Mouse (Mus musculus) liver, embryonic 12.5 days (tissue): ENCODE results near the gene Ccr8. TPM values are rescaled to one million over a fixed set of nuclear protein-coding genes. Genes with fewer than 3 reads are reported as not detected.
A peak's percentile ranks its signal among the peaks of the same experiment; 100 is the strongest.

ENCODE experiments used
- ATAC-seq: fragments of 200-750 bp; cut with Nextera tagmentation; 2 replicates; pipeline ENCODE4 v1.8.0; 2017; ENCODE audit warnings: moderate number of reproducible peaks, mild to moderate bottlenecking, moderate library complexity
- H3K27ac ChIP-seq: fragments of 300-500 bp; sonication (generic); 2 replicates; pipeline ENCODE4 v1.5.1; 2016; ENCODE audit warnings: mild to moderate bottlenecking
- H3K27me3 ChIP-seq: fragments of 300-500 bp; sonication (generic); replicated peaks from 2 replicates; pipeline ENCODE4 v1.6.1; 2016; ENCODE audit warnings: mild to moderate bottlenecking, moderate library complexity
- H3K36me3 ChIP-seq: fragments of 300-500 bp; sonication (generic); 2 replicates; pipeline ENCODE4 v1.6.1; 2016; ENCODE audit warnings: mild to moderate bottlenecking, moderate library complexity
- H3K4me1 ChIP-seq: fragments of 300-500 bp; sonication (generic); 2 replicates; pipeline ENCODE4 v1.6.1; 2016
- H3K4me2 ChIP-seq: fragments of 300-500 bp; sonication (generic); 2 replicates; pipeline ENCODE4 v1.6.1; 2016; ENCODE audit warnings: mild to moderate bottlenecking, moderate library complexity
- H3K4me3 ChIP-seq: fragments of 300-500 bp; sonication (generic); 2 replicates; pipeline ENCODE4 v1.5.1; 2016; ENCODE audit warnings: mild to moderate bottlenecking, moderate library complexity
- H3K9ac ChIP-seq: fragments of 300-500 bp; sonication (generic); 2 replicates; pipeline ENCODE4 v1.6.1; 2016; ENCODE audit warnings: mild to moderate bottlenecking, moderate library complexity
- H3K9me3 ChIP-seq: fragments of 300-500 bp; sonication (generic); replicated peaks from 2 replicates; pipeline ENCODE4 v1.6.1; 2016; ENCODE audit warnings: mild to moderate bottlenecking, moderate library complexity
- WGBS: fragments of 180-500 bp; shearing (Covaris S2); methylation state at CpG from one replicate; pipeline ENCODE4 v1.1.7; 2016; ENCODE audit not compliant: insufficient replicate concordance; 5-methylcytosine and 5-hydroxymethylcytosine counted together
- polyA plus RNA-seq: library from polyadenylated mRNA; unstranded; fragments of >200 nt; fragmentation: Nextera tagmentation; extraction: Ambion mirVana; gene quantifications from 2 replicates; pipeline ENCODE4 v1.2.1, GENCODE M21; 2016

Gene Ccr8
- polyA plus RNA-seq, 1 experiment from 2014 or later: not detected

GRCm38 (mm10) chr9:120134529-120135160, 42.7 kb downstream of the Ccr8 start:
- Histone ChIP-seq H3K4me2 (no peak overlapping the region), H3K4me3 (no peak overlapping the region), H3K9ac (no peak overlapping the region), H3K27ac (peak overlapping the region; percentile 96), H3K27me3 (no peaks in the 10 kb centered on the region), H3K36me3 (peaks cover 33% of the 10 kb centered on the region), H3K4me1 (peaks cover 23% of the 10 kb centered on the region), H3K9me3 (no peaks in the 10 kb centered on the region)
- no peak for ATAC-seq
- 74% methylated on average over 13 of the region's 13 CpGs for WGBS

GRCm38 (mm10) chr9:120135454-120135853, 43.5 kb downstream of the Ccr8 start:
- Histone ChIP-seq H3K4me1 (peaks cover 16% of the 10 kb centered on the region), H3K4me2 (no peak overlapping the region), H3K27ac (no peak overlapping the region; the same call in 1 of the 2 replicates), H3K36me3 (peaks cover 25% of the 10 kb centered on the region), H3K9me3 (no peaks in the 10 kb centered on the region), H3K4me3 (no peak overlapping the region), H3K27me3 (no peaks in the 10 kb centered on the region), H3K9ac (no peak overlapping the region)
- ATAC-seq: no peak
- 85% methylated on average over 11 of the region's 11 CpGs for WGBS

GRCm38 (mm10) chr9:120140652-120141051, 48.7 kb downstream of the Ccr8 start:
- Histone ChIP-seq H3K36me3 (no peaks in the 10 kb centered on the region), H3K9me3 (no peaks in the 10 kb centered on the region), H3K4me3 (no peak overlapping the region), H3K27ac (no peak overlapping the region), H3K4me2 (no peak overlapping the region), H3K4me1 (no peaks in the 10 kb centered on the region), H3K9ac (no peak overlapping the region), H3K27me3 (peaks cover 21% of the 10 kb centered on the region)
- WGBS: 13% methylated on average over 4 of the region's 4 CpGs
- peak; percentile 57; the same call in 1 of the 2 replicates for ATAC-seq

- WGBS: 74% methylated on average over 13 of the region's 13 CpGs
- Histone ChIP-seq H3K36me3 (no peaks in the 10 kb centered on the region), H3K4me3 (no peak overlapping the region), H3K9me3 (no peaks in the 10 kb centered on the region), H3K27me3 (peaks cover 21% of the 10 kb centered on the region), H3K4me1 (no peaks in the 10 kb centered on the region), H3K4me2 (no peak overlapping the region), H3K27ac (no peak overlapping the region), H3K9ac (no peak overlapping the region)
- no peak for ATAC-seq
Observed at GRCm38 (mm10) chr9:120144474-120144873, 52.6 kb downstream of the Ccr8 start.

Other genes with a start within 250 kb of the Ccr8 start
- 32.9 and 33.7 TPM in 2 replicates for gene Wdr48, start 197.2 kb upstream of the Ccr8 start, polyA plus RNA-seq
- 14.9 and 15.9 TPM in 2 replicates for gene Gorasp1, start 154.5 kb upstream of the Ccr8 start, polyA plus RNA-seq
- gene Ttc21a, start 154.5 kb upstream of the Ccr8 start, polyA plus RNA-seq: 0.06 and 0.07 TPM in 2 replicates
- gene Csrnp1, start 107.5 kb upstream of the Ccr8 start, polyA plus RNA-seq: 1.5 and 1.9 TPM in 2 replicates
- 0.02 and 0.07 TPM in 2 replicates for gene Xirp1, start 68.5 kb upstream of the Ccr8 start, polyA plus RNA-seq
- 5.4 and 6.0 TPM in 2 replicates for gene Cx3cr1, start 22.2 kb upstream of the Ccr8 start, polyA plus RNA-seq
- 142 and 144 TPM in 2 replicates for gene Slc25a38, start 18.3 kb downstream of the Ccr8 start, polyA plus RNA-seq
- 1,191 and 1,263 TPM in 2 replicates for gene Rpsa, start 35.6 kb downstream of the Ccr8 start, polyA plus RNA-seq
- gene Mobp, start 57.6 kb downstream of the Ccr8 start, polyA plus RNA-seq: not detected in 2 replicates
- 0.04 TPM in 2 replicates for gene Myrip, start 209.4 kb downstream of the Ccr8 start, polyA plus RNA-seq